Mouse (Mus musculus): ENCODE results near the gene Hlx.

- TF ChIP-seq CTCF (IDR thresholded peaks at IDR 0.05; ENCODE audit: low read depth) (no peak), EP300 (IDR thresholded peaks at IDR 0.05; ENCODE audit: low read depth) (peak; percentile 76)
Measured at GRCm38 (mm10) chr1:184734991-184735920, 2.8 kb upstream of the Hlx start.
